Mouse (Mus musculus): Measurements from ENCODE around the gene Rassf1.
A peak's percentile ranks its signal among the peaks of the same experiment; 100 is the strongest.

Gene Rassf1

GRCm38 (mm10) chr9:107603251-107603650, 51.9 kb downstream of the Rassf1 start:
- no peak for DNase-seq (ENCODE audit: low read depth)

- DNase-seq (ENCODE audit: low read depth) = no peak
Measured at GRCm38 (mm10) chr9:107605041-107605661, 53.8 kb downstream of the Rassf1 start.

- DNase-seq (ENCODE audit: low read depth) = no peak
Measured at GRCm38 (mm10) chr9:107606591-107606990, 55.2 kb downstream of the Rassf1 start.

GRCm38 (mm10) chr9:107607036-107607435, 55.7 kb downstream of the Rassf1 start:
- no peak for DNase-seq (ENCODE audit: low read depth)

- no peak for DNase-seq (ENCODE audit: low read depth)
Measured at GRCm38 (mm10) chr9:107607653-107608245, 56.4 kb downstream of the Rassf1 start.

GRCm38 (mm10) chr9:107608741-107609432, 57.5 kb downstream of the Rassf1 start, which contains the start of gene Sema3b:
TSS of gene Sema3b (minus strand) at chr9:107609229.
- DNase-seq (ENCODE audit: low read depth) = no peak

GRCm38 (mm10) chr9:107609433-107609830, 58.1 kb downstream of the Rassf1 start:
- peak; percentile 34 for DNase-seq (ENCODE audit: low read depth)

GRCm38 (mm10) chr9:107611456-107612190, 60.3 kb downstream of the Rassf1 start:
- peak; percentile 25 for DNase-seq (ENCODE audit: low read depth)

Measured in induced T-regulatory cell, adult 2 months (primary cell).